Mouse (Mus musculus) forebrain, embryonic 11.5 days (tissue): ENCODE measurements at regions not wholly inside any gene's neighbourhood (a gene's known extent, or its start where the extent isn't known, plus 50 kb on each side); places are given as distances from the start of the nearest gene placed in this dataset.

Experiments
- ATAC-seq: fragments of 200-750 bp; cut with Nextera tagmentation; replicated peaks from 2 replicates; pipeline ENCODE4 v1.8.0; 2017; ENCODE audit warnings: moderate TSS enrichment; ENCODE audit not compliant: low FRiP score
- DNase-seq: peaks from one replicate; pipeline ENCODE4 v3.0.0-alpha.2; 2017; ENCODE audit warnings: low spot score
- H3K27ac ChIP-seq: fragments of 300-500 bp; sonication (generic); 2 replicates; pipeline ENCODE4 v1.5.1; 2014; ENCODE audit warnings: low read depth, low read length
- H3K27me3 ChIP-seq: fragments of 300-500 bp; sonication (generic); 2 replicates; pipeline ENCODE4 v1.6.1; 2014; ENCODE audit warnings: mild to moderate bottlenecking, low read length, mixed read lengths; ENCODE audit not compliant: control insufficient read depth, insufficient read depth
- H3K36me3 ChIP-seq: fragments of 300-500 bp; sonication (generic); 2 replicates; pipeline ENCODE4 v1.6.1; 2014; ENCODE audit warnings: mild to moderate bottlenecking, low read length, moderate library complexity, mixed read lengths; ENCODE audit not compliant: control insufficient read depth, insufficient read depth
- H3K4me1 ChIP-seq: fragments of 300-500 bp; sonication (generic); replicated peaks from 2 replicates; pipeline ENCODE4 v1.6.1; 2014; ENCODE audit warnings: low read length, mixed read lengths; ENCODE audit not compliant: control insufficient read depth, insufficient read depth
- H3K4me2 ChIP-seq: fragments of 300-500 bp; sonication (generic); 2 replicates; pipeline ENCODE4 v1.6.1; 2014; ENCODE audit warnings: low read depth, mild to moderate bottlenecking, low read length, moderate library complexity, mixed read lengths; ENCODE audit not compliant: severe bottlenecking
- H3K4me3 ChIP-seq: fragments of 300-500 bp; sonication (generic); 2 replicates; pipeline ENCODE4 v1.5.1; 2014; ENCODE audit warnings: low read depth, low read length
- H3K9ac ChIP-seq: fragments of 300-500 bp; sonication (generic); 2 replicates; pipeline ENCODE4 v1.6.1; 2014; ENCODE audit warnings: low read length
- H3K9me3 ChIP-seq: fragments of 300-500 bp; sonication (generic); 2 replicates; pipeline ENCODE4 v1.6.1; 2016; ENCODE audit warnings: low read length, mixed read lengths; ENCODE audit not compliant: control insufficient read depth
- WGBS: fragments of 180-500 bp; shearing (Covaris S2); extraction: QIAGEN DNeasy Blood & Tissue Kit; methylation state at CpG from one replicate; pipeline ENCODE4 v1.1.7; 2014; 5-methylcytosine and 5-hydroxymethylcytosine counted together

- Histone ChIP-seq H3K36me3 (no peaks in the 10 kb centered on the region), H3K4me1 (no peaks in the 10 kb centered on the region), H3K27me3 (no peaks in the 10 kb centered on the region), H3K4me3 (no peak overlapping the region), H3K4me2 (no peak overlapping the region), H3K27ac (no peak overlapping the region), H3K9ac (no peak overlapping the region), H3K9me3 (no peaks in the 10 kb centered on the region)
- no peak for ATAC-seq
- DNase-seq = peak; percentile 40
- WGBS = 77% methylated on average over 3 of the region's 3 CpGs
Measured at GRCm38 (mm10) chr17:26354431-26354830, 60.2 kb upstream of the Neurl1b start.

- Histone ChIP-seq H3K27me3 (no peaks in the 10 kb centered on the region), H3K4me1 (no peaks in the 10 kb centered on the region), H3K9ac (no peak overlapping the region), H3K27ac (no peak overlapping the region), H3K36me3 (no peaks in the 10 kb centered on the region), H3K9me3 (no peaks in the 10 kb centered on the region), H3K4me3 (no peak overlapping the region), H3K4me2 (no peak overlapping the region)
- 93% methylated on average over 3 of the region's 3 CpGs for WGBS
- DNase-seq = peak; percentile 44
- no peak for ATAC-seq
Measured at GRCm38 (mm10) chr17:26355301-26355700, 59.3 kb upstream of the Neurl1b start.

- DNase-seq (peak; percentile 30), ATAC-seq (no peak)
- Histone ChIP-seq H3K27ac (no peak overlapping the region), H3K27me3 (no peaks in the 10 kb centered on the region), H3K4me1 (no peaks in the 10 kb centered on the region), H3K4me3 (no peak overlapping the region), H3K9me3 (no peaks in the 10 kb centered on the region), H3K4me2 (no peak overlapping the region), H3K9ac (no peak overlapping the region), H3K36me3 (no peaks in the 10 kb centered on the region)
- 87% methylated on average over 5 of the region's 5 CpGs for WGBS
Measured at GRCm38 (mm10) chr17:26356906-26357305, 57.7 kb upstream of the Neurl1b start.

- ATAC-seq = no peak
- WGBS = 67% methylated on average over 4 of the region's 4 CpGs
- no peaks in the 10 kb centered on the region for H3K4me1 ChIP-seq
Measured at GRCm38 (mm10) chr17:26357784-26358183, 56.8 kb upstream of the Neurl1b start.

GRCm38 (mm10) chr17:26360711-26361110 lies 53.9 kb upstream of the Neurl1b start:
- Histone ChIP-seq H3K36me3 (no peaks in the 10 kb centered on the region), H3K27ac (no peak overlapping the region), H3K4me3 (no peak overlapping the region), H3K27me3 (no peaks in the 10 kb centered on the region), H3K9me3 (no peaks in the 10 kb centered on the region), H3K9ac (no peak overlapping the region), H3K4me1 (peaks cover 6% of the 10 kb centered on the region; the same call in 1 of the 2 replicates), H3K4me2 (no peak overlapping the region)
- ATAC-seq = no peak
- no peak for DNase-seq
- WGBS = 80% methylated on average over 6 of the region's 6 CpGs

More at GRCm38 (mm10) chr17:26357784-26358183, 56.8 kb upstream of the Neurl1b start:
- Histone ChIP-seq H3K4me3 (no peak overlapping the region), H3K9ac (no peak overlapping the region), H3K27ac (no peak overlapping the region), H3K9me3 (no peaks in the 10 kb centered on the region), H3K4me2 (no peak overlapping the region), H3K36me3 (no peaks in the 10 kb centered on the region), H3K27me3 (no peaks in the 10 kb centered on the region)
- peak; percentile 42 for DNase-seq

GRCm38 (mm10) chr17:26361420-26361819 lies 53.2 kb upstream of the Neurl1b start:
- DNase-seq (peak; percentile 26), ATAC-seq (no peak)
- no peaks in the 10 kb centered on the region for H3K27me3 ChIP-seq
- H3K4me2 ChIP-seq = no peak overlapping the region
- no peak overlapping the region for H3K9ac ChIP-seq
- H3K27ac ChIP-seq = no peak overlapping the region
- peaks cover 6% of the 10 kb centered on the region; the same call in 1 of the 2 replicates for H3K4me1 ChIP-seq
- no peaks in the 10 kb centered on the region for H3K36me3 ChIP-seq
- WGBS = 80% methylated on average over 7 of the region's 7 CpGs
- H3K4me3 ChIP-seq = no peak overlapping the region
- no peaks in the 10 kb centered on the region for H3K9me3 ChIP-seq

- Histone ChIP-seq H3K4me1 (peaks cover 6% of the 10 kb centered on the region; the same call in 1 of the 2 replicates), H3K9ac (no peak overlapping the region), H3K36me3 (no peaks in the 10 kb centered on the region), H3K4me3 (no peak overlapping the region), H3K27me3 (no peaks in the 10 kb centered on the region), H3K9me3 (no peaks in the 10 kb centered on the region), H3K27ac (no peak overlapping the region), H3K4me2 (no peak overlapping the region)
- 72% methylated on average over 2 of the region's 3 CpGs for WGBS
- DNase-seq (peak; percentile 54), ATAC-seq (no peak)
Measured at GRCm38 (mm10) chr17:26361992-26362391, 52.6 kb upstream of the Neurl1b start.

GRCm38 (mm10) chr17:26362586-26363361 lies 51.9 kb upstream of the Neurl1b start:
- no peaks in the 10 kb centered on the region for H3K27me3 ChIP-seq
- no peak overlapping the region for H3K9ac ChIP-seq
- 66% methylated on average over 12 of the region's 12 CpGs for WGBS
- no peak for ATAC-seq
- no peaks in the 10 kb centered on the region for H3K9me3 ChIP-seq
- DNase-seq = peak; percentile 45
- H3K27ac ChIP-seq = no peak overlapping the region
- H3K4me3 ChIP-seq = no peak overlapping the region
- H3K36me3 ChIP-seq = no peaks in the 10 kb centered on the region
- H3K4me1 ChIP-seq = peaks cover 6% of the 10 kb centered on the region; the same call in 1 of the 2 replicates
- H3K4me2 ChIP-seq = no peak overlapping the region
